ENCODE assay signal across 19 mouse cellular contexts in the genomic region with DNA sequence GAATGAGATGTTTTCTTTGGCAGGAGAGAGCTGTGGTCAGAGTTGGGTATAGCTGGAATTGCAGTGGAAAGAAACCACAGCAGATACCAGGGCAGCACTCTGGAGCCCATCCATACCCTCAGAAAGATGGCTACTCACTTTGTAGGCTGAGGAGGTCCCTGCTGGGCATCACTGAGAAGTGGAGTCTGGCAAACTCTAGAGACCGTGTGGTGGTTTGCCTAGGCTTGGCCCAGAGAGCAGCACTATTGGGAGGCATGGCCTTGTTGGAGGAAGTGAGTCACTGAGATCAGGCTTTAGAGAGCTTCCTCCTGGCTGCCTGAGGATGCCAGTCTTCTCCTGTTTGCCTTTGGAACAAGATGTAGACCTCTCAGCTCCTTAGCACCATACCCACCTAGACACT. TPM values are rescaled to one million over a fixed set of nuclear protein-coding genes. Genes with fewer than 3 reads are reported as not detected.
DNase-seq lines count a peak whose midpoint lies in the region; ATAC-seq lines count a peak whose summit lies in the region.
"Had no signal": no experiment of that assay in that cellular context is flagged by ENCODE, and none has a peak within 500 bp of the region (broad histone marks: within the 10 kb centered on the region; RNA-seq: fewer than 3 reads in every experiment).

No protein-coding gene starts in this region.

- intact Hi-C loops in heart, postnatal 10 days (cut with DNase I), result no loop called here

- DNase-seq in heart, adult 11 months, result peak; percentile 55
- DNase-seq in heart, postnatal 10 days, result no peak
- DNase-seq in NIH3T3 (ENCODE audit: low read depth), result peak; percentile 28
- DNase-seq in fibroblast of lung, adult 2 months (ENCODE audit: low read depth), result peak; percentile 53
- DNase-seq in embryo, embryonic 9.5 days (ENCODE audit: extremely low spot score), result no peak
- DNase-seq in spleen, adult 18-20 months, result no peak
- no peak for DNase-seq in spleen, postnatal 4 days (ENCODE audit: low spot score in 2 of 2)
- DNase-seq: adrenal gland, postnatal 10 days; B cell, adult 2 months; cerebellum, adult 11-12 months; cerebellum, adult 9-11 months; embryo, embryonic 11 days; gastrocnemius, postnatal 36 days; heart, adult 2 months; kidney, adult 8-10 months had no signal

- ATAC-seq in megakaryocyte progenitor cell, adult 5-6 weeks (replicated peaks; ENCODE audit: poor library complexity), result 0 out of 2 replicates have a peak, but pooled peaks have one; percentile 44
- ATAC-seq: CD4-positive, CD25-positive, alpha-beta regulatory T cell, adult 4 months; forebrain, embryonic 15.5 days; intestine, postnatal 0 days had no signal

RNA-seq across cellular contexts. Expression of a gene that starts 32.8 kb away (rescaled TPM):
- 10 to 100 TPM; 57.0 to 67.0 TPM for total RNA-seq in heart, postnatal 10 days (2021)
- 38.2 and 38.9 TPM in 2 replicates for total RNA-seq in megakaryocyte progenitor cell, adult 5-6 weeks (2015)
- total RNA-seq in megakaryocyte progenitor cell, adult 5-6 weeks (2017), result 25.8 and 30.2 TPM in 2 replicates

Comparison
In these comparisons a context has a peak if more than half of its experiments do, and no peak if none do; other contexts are left out.
1. DNase-seq: peak in heart, adult 11 months (single experiment), NIH3T3 (single experiment) and fibroblast of lung, adult 2 months (single experiment); none in heart, postnatal 10 days (0 of 2), embryo, embryonic 9.5 days (single experiment), spleen, adult 18-20 months (0 of 2) and spleen, postnatal 4 days (0 of 2).